Comparison of ENCODE assay signal across 8 mouse cellular contexts in the genomic region with DNA sequence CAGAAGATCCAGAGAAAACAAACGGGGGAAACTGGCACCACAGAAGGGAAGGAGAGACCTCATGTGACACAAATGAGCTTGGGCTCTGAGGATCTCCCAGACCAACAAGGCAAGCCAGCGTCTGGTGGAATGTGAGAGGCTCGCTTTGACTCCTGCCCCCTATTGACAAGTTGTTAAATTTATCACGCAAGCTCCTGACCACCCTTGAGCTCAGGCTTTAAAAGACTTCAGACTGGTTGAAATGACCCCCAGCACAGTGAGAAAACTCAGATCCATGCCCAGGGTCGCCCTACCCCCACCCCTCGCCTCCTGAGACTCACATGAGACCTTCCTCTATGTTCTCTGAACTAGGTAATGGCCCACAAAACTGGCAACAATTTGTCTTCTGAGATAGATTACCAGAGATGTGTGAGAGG. TPM values are rescaled to one million over a fixed set of nuclear protein-coding genes. Genes with fewer than 3 reads are reported as not detected.
A peak's percentile ranks its signal among the peaks of the same experiment; 100 is the strongest.
DNase-seq lines count a peak whose midpoint lies in the region; ATAC-seq and TF ChIP-seq lines count a peak whose summit lies in the region.

Gene B230217C12Rik (plus strand): TSS at position 242 of the 416 bp plus-strand sequence.

- TF ChIP-seq CTCF in lung, adult 2 months (IDR thresholded peaks at IDR 0.05; ENCODE audit: insufficient read depth, low read length), result peak; percentile 60
- peak; percentile 50; the same call in 1 of the 2 replicates for TF ChIP-seq CTCF in brain, embryonic 14.5 days (IDR thresholded peaks at IDR 0.05; ENCODE audit: borderline replicate concordance, extremely low read depth, insufficient read depth, insufficient read length)

- WGBS in lung, adult 2 months, result 2% methylated on average over 6 of the region's 6 CpGs
- 0% methylated on average over 6 of the region's 6 CpGs for WGBS in forebrain, embryonic 15.5 days
- 2% methylated on average over 6 of the region's 6 CpGs for WGBS in midbrain, embryonic 13.5 days

- peak within 1 kb of the TSS; percentile 50 for H3K4me3 ChIP-seq in lung, adult 2 months (replicated peaks; ENCODE audit: extremely low read depth, low read depth, low read length)
- peak within 1 kb of the TSS; percentile 64 for H3K4me3 ChIP-seq in forebrain, embryonic 15.5 days
- peak within 1 kb of the TSS; percentile 63 for H3K4me3 ChIP-seq in midbrain, embryonic 13.5 days (replicated peaks)

- H3K4me1 ChIP-seq in lung, adult 2 months (ENCODE audit: control insufficient read depth, insufficient read depth, low read length), result 0 out of 2 replicates have a peak, but pooled peaks cover 6% of the 10 kb centered on the region
- peaks cover 17% of the 10 kb centered on the region for H3K4me1 ChIP-seq in forebrain, embryonic 15.5 days
- H3K4me1 ChIP-seq in midbrain, embryonic 13.5 days (replicated peaks), result peaks cover 19% of the 10 kb centered on the region

- ATAC-seq in forebrain, embryonic 15.5 days (replicated peaks), result 0 out of 2 replicates have a peak, but pooled peaks have one; percentile 24
- peak; percentile 65 for ATAC-seq in midbrain, embryonic 13.5 days
- no peak for ATAC-seq in inflammation-experienced regulatory T-cells, adult 6 months

- no peak for TF ChIP-seq POLR2A in lung, adult 2 months (IDR thresholded peaks at IDR 0.05; ENCODE audit: borderline replicate concordance, extremely low read depth, low read depth, low read length)
- no peak for TF ChIP-seq POLR2A in brain, embryonic 14.5 days (IDR thresholded peaks at IDR 0.05; ENCODE audit: borderline replicate concordance, extremely low read depth, insufficient read depth, insufficient read length, poor library complexity, severe bottlenecking)

- no peaks in the 10 kb centered on the region for H3K9me3 ChIP-seq in forebrain, embryonic 15.5 days
- no peaks in the 10 kb centered on the region for H3K9me3 ChIP-seq in midbrain, embryonic 13.5 days

- H3K27me3 ChIP-seq in forebrain, embryonic 15.5 days, result no peaks in the 10 kb centered on the region
- H3K27me3 ChIP-seq in midbrain, embryonic 13.5 days, result no peaks in the 10 kb centered on the region

- intact Hi-C loops in left cerebral cortex, postnatal 14 days (cut with DNase I), result loop anchor here (5.0 kb wide), 1 partner anchor 42 kb away; the partner anchor contains the start of gene Fbxo47

- H3K9ac ChIP-seq in forebrain, embryonic 15.5 days (replicated peaks), result peak within 1 kb of the TSS; percentile 72
- peak within 1 kb of the TSS; percentile 76 for H3K9ac ChIP-seq in midbrain, embryonic 13.5 days (replicated peaks)

- H3K36me3 ChIP-seq in forebrain, embryonic 15.5 days, result peaks cover 11% of the 10 kb centered on the region
- peaks cover 24% of the 10 kb centered on the region for H3K36me3 ChIP-seq in midbrain, embryonic 13.5 days

- H3K27ac ChIP-seq in forebrain, embryonic 15.5 days (replicated peaks), result peak within 1 kb of the TSS; percentile 94
- peak within 1 kb of the TSS; percentile 95 for H3K27ac ChIP-seq in midbrain, embryonic 13.5 days

- no peak for DNase-seq in lung, adult 2 months
- DNase-seq in lung, adult 18-20 months, result no peak
- peak; percentile 82 for DNase-seq in brain, embryonic 14.5 days (ENCODE audit: low read depth)
- DNase-seq in left cerebral cortex, postnatal 14 days (ENCODE audit: low spot score in 2 of 2), result peak in 1 of 2 experiments; percentile 52
- DNase-seq in adrenal gland, postnatal 25 days, result no peak

- peak within 1 kb of the TSS; percentile 65 for H3K4me2 ChIP-seq in forebrain, embryonic 15.5 days (replicated peaks)
- H3K4me2 ChIP-seq in midbrain, embryonic 13.5 days (replicated peaks), result peak within 1 kb of the TSS; percentile 63

RNA-seq across cellular contexts. Expression of gene B230217C12Rik, which starts in this region (rescaled TPM):
- 2.8 and 4.5 TPM in 2 replicates for polyA plus RNA-seq in lung, adult 2 months (2012; rRNA removed)
- 26.7 and 27.3 TPM in 2 replicates for polyA plus RNA-seq in brain, embryonic 14.5 days (2012; rRNA removed)
- polyA plus RNA-seq in forebrain, embryonic 15.5 days (2015; fragmentation: Nextera tagmentation; extraction: Ambion mirVana), result 17.8 and 21.0 TPM in 2 replicates
- total RNA-seq in left cerebral cortex, postnatal 14 days (2021), result 10 to 100 TPM; 48.5 to 52.8 TPM
- polyA plus RNA-seq in midbrain, embryonic 13.5 days (2015; fragmentation: Nextera tagmentation; extraction: Ambion mirVana), result 23.2 and 24.8 TPM in 2 replicates
- polyA plus RNA-seq in inflammation-experienced regulatory T-cells, adult 6 months (2017; shearing (Covaris generic)), result 1 to 10 TPM; 2.1 to 3.0 (median 2.3) TPM
- total RNA-seq in adrenal gland, postnatal 25 days (2021), result 5.1 and 5.5 TPM in 2 replicates
